Mouse (Mus musculus): ENCODE results near the gene Amh. TPM values are rescaled to one million over a fixed set of nuclear protein-coding genes. Genes with fewer than 3 reads are reported as not detected.
A peak's percentile ranks its signal among the peaks of the same experiment; 100 is the strongest.
"Not testable (repeated sequence)": the region's sequence is repeated elsewhere in the genome, so short reads cannot be mapped to it uniquely, and the experiment has no call there.

The Amh gene
- total RNA-seq, 1 experiment from 2014 or later: not detected

DNA sequence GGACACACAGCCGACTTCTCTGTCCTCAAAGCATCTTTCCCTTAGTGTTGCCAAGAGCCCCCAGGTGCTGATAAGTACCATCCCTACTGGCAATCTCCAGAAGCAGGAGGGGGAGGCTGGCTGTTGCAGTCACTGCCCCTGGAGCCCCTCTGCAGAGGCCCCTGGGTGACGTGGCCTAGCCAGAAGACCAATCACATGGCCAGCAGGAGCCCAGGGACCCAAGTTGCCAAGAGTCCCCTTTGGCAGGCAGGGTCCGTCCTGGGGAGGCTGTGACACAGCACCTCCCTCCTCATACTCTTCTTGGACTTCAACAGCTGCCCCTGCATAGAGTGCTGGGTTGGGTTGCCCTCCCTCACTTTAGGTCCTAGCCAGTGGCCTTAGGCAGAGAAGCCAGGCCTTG, 2.0 kb upstream of the Amh start:
- ATAC-seq (replicated peaks; ENCODE audit: insufficient number of reproducible peaks, low FRiP score, low TSS enrichment, poor library complexity, severe bottlenecking): no peak

DNA sequence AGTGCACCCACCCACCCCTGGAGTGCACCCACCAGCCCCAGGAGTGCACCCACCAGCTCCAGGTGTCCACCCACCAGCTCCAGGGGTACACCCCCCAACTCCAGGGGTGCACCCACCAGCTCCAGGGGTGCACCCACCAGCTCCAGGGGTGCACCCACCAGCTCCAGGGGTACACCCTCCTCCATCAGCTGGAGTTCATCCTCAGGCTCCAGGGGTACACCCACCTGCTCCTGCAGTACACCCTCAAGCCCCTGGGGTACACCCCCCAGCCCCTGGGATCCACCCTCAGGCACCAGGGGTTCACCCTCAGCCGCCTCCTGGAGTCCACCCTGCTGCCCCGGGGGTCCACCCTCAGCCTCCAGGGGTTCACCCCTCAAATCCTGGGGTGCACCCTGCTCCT, 703 bp upstream of the Amh start:
- no peak for ATAC-seq (replicated peaks; ENCODE audit: insufficient number of reproducible peaks, low FRiP score, low TSS enrichment, poor library complexity, severe bottlenecking)

DNA sequence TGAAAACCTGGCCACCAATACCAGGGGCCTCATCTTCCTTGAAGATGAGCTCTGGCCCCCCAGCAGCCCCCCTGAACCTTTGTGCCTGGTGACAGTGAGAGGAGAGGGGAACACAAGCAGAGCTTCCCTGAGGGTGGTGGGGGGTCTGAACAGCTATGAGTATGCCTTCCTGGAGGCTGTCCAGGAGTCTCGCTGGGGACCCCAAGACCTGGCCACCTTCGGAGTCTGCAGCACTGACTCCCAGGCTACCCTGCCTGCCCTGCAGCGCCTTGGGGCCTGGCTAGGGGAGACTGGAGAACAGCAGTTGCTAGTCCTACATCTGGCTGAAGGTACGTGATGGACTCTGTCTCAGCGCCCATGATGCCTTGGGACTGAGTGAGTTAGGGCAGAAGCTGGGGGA, 279 bp downstream of the Amh start:
- ATAC-seq (replicated peaks; ENCODE audit: insufficient number of reproducible peaks, low FRiP score, low TSS enrichment, poor library complexity, severe bottlenecking): no peak

DNA sequence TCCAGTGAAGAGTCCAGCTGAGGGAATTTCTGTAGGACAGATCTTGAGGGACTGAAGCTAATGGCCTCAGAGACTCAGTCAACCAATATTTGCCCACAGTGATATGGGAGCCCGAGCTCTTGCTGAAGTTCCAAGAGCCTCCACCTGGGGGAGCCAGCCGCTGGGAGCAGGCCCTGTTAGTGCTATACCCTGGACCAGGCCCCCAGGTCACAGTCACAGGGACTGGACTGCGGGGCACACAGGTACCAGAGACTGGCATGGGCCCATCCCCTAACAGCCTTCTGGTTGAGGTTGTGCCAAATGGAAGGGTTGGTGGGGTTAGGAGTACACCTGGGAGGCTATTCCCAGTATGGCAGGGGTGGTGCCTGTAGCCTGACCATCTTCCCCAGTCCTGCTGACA, 882 bp downstream of the Amh start:
- peak; percentile 32; the same call in 1 of the 2 replicates for ATAC-seq (replicated peaks; ENCODE audit: insufficient number of reproducible peaks, low FRiP score, low TSS enrichment, poor library complexity, severe bottlenecking)

DNA sequence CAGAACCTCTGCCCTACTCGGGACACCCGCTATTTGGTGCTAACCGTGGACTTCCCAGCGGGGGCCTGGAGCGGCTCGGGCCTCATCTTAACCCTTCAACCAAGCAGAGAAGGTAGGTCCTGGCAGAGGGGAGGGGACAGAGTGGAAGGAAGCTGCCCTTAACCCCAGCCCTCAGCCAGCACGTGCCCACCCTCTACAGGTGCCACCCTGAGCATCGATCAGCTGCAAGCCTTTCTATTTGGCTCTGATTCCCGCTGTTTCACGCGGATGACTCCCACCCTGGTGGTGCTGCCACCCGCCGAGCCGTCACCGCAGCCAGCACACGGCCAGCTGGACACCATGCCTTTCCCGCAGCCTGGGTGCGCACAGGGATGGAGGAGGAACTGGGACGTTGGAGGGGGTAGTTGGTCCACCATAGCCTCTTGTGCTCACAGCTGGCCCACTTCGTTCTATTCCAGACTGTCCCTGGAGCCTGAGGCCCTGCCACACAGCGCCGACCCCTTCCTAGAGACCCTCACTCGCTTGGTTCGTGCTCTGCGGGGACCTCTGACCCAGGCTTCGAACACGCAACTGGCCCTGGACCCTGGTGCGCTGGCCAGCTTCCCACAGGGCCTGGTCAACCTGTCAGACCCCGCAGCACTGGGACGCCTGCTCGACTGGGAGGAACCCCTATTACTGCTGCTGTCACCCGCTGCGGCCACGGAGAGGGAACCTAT, 1.5 kb downstream of the Amh start:
- no peak for ATAC-seq (replicated peaks; ENCODE audit: insufficient number of reproducible peaks, low FRiP score, low TSS enrichment, poor library complexity, severe bottlenecking)

DNA sequence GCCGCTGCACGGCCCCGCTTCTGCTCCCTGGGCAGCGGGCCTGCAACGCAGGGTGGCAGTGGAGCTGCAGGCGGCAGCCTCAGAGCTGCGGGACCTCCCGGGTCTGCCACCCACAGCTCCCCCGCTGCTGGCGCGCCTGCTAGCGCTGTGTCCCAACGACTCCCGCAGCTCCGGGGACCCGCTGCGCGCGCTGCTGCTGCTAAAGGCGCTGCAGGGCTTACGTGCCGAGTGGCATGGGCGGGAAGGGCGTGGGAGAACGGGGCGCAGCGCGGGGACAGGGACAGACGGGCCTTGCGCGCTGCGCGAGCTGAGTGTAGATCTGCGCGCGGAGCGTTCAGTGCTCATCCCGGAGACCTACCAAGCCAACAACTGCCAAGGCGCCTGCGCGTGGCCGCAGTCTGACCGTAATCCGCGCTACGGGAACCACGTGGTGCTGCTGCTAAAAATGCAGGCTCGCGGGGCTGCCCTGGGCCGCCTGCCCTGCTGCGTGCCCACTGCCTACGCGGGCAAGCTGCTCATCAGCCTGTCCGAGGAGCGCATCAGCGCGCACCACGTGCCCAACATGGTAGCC, 2.1 kb downstream of the Amh start:
- ATAC-seq (replicated peaks; ENCODE audit: insufficient number of reproducible peaks, low FRiP score, low TSS enrichment, poor library complexity, severe bottlenecking): 0 out of 2 replicates have a peak, but pooled peaks have one; percentile 4

DNA sequence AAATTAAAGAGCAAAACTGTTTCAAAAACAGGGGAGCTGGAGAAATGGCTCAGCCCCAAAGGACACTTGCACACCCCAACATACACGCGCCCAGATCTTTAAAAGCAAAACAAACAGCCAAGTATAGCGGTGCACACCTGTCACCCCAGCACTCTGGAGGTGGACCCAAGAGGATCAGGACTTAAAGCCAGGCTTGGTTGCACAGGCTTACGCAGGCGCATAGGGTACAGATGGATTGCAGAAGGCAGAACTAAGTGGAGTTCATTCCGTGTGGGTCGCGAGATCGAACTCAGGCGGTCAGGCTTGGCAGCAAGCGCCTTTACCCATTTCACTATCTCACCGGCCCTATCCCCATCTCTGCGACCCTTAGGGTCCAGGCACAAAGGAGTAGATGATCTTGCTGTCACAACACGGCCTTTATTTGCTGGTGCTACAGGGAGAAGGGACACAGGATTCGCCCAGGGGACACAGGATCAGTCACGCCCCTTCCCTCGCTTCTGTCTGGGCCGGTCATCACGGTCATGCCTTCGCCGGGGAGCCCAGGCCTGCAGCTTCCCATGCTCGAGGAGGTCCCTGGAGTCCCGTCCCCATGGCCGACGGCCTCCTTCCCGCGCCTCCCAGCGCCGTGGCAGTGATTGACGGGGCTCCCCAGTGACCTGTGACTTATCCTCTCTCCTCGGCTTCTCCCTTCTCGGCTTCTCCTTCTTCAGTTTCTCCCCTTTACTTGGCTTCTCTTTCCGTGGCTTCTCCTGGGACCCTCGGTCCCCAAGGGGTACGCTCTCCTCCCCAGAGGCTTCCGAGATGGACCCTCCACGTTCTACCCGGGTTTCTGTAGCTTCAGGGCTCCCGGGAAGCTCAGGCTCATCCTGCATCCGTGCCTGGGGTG, 3.3 kb downstream of the Amh start:
- no peak for ATAC-seq (replicated peaks; ENCODE audit: insufficient number of reproducible peaks, low FRiP score, low TSS enrichment, poor library complexity, severe bottlenecking)

DNA sequence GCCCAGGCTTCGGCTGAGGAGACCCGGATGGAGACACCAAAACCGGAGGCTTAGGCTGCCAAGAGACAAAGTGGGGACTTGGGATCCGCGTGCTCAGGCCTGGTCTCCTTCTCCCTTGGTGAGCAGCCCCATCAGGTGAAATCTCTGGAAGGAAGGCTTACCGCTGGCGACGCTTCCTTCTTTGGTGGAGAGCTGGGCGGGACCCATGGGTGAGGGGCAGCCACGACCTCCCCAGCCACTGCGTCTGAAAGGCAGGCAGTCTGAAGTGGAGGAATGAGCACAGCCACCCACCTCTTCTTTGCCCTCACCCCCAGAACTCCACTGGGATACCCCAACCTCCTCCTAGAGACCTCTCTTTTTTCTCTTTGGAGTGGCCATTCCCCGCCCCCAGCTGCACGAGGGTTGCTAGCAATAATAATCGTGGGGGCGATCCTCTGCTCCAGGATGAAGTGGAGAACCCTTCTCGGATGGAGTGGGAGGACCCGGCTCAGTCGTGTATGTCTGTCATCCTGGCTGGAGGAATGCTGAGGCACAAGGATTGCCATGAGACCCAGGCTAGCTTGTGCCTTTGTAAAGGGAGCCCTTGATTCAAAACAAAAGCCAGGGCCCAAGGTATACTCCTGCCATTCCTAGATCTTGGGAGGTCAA, 4.1 kb downstream of the Amh start:
- ATAC-seq (replicated peaks; ENCODE audit: insufficient number of reproducible peaks, low FRiP score, low TSS enrichment, poor library complexity, severe bottlenecking): no peak

DNA sequence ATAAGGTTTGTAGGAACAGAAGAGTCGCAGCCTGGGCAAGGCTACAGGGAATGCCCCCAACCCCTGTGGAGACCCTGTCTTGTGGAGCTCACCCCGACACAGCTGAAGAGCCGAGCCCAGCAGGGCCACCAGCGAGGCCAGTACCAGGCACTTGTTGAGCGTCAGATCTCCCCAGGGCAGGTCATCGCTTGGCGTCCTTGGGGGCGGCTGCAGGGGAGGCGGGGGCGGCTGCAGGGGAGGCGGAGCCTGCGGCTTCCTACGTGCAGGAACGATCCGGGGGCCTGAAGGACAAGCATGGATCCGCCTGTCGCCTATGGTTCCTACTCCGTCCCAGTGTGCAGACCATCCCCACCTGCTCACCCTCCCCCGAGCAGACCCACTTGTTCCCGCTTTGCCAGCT, 5.0 kb downstream of the Amh start:
- ATAC-seq (replicated peaks; ENCODE audit: insufficient number of reproducible peaks, low FRiP score, low TSS enrichment, poor library complexity, severe bottlenecking): no peak

DNA sequence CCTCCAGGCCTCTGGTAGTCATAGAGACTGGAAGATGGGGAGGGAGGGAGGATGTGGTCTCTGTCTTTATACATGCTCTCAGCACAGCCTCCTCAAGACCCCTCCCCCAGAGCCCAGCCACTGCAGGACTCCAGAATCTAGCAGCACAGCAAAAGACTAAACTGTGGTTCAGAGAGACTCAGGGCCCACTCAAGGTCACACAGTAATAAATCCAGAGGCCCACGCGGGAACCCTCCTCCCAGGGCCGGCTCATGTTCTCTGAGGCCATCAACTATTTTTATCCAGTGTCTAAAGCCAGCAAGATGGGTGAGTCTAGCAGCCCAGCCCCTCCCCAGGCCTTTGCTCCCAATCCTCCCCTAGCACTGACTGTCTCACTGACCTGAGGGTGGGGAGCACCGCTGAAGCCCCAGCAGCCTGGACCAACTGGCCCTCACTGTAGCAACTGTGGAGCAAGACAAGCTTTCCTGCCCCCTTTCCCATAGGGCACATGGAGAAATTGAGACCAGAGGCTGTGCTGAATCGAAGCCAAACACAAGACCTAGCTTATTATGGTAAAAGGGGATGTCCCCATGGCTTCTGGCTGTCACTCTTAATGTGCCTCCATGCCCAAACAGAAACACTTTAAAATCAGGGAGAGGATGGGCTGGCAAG, 7.5 kb downstream of the Amh start:
- ATAC-seq (replicated peaks; ENCODE audit: insufficient number of reproducible peaks, low FRiP score, low TSS enrichment, poor library complexity, severe bottlenecking): no peak

DNA sequence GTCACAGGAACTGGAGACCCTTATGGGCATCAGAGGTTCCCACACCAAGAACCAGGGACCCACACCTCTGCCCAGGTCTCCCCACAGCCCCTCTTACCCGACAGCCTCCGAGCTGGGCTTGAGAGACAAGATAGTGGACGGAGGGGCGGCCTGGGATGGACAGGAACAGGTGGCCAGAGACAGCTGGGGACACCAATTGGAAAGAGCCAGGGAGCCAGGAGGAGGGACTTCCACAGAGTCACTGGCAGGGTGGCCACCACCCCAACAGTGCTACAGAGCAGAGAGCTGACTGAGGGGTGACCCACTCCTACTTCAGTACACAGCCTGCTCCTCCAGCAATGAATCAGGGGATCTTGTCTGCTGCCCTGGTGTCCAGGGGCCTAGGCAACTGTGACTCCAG, 8.3 kb downstream of the Amh start, which contains the start of gene Jsrp1:
Gene Jsrp1, minus strand, starts transcription at position 133 of the 400 bp plus-strand sequence.
- ATAC-seq (replicated peaks; ENCODE audit: insufficient number of reproducible peaks, low FRiP score, low TSS enrichment, poor library complexity, severe bottlenecking): no peak

DNA sequence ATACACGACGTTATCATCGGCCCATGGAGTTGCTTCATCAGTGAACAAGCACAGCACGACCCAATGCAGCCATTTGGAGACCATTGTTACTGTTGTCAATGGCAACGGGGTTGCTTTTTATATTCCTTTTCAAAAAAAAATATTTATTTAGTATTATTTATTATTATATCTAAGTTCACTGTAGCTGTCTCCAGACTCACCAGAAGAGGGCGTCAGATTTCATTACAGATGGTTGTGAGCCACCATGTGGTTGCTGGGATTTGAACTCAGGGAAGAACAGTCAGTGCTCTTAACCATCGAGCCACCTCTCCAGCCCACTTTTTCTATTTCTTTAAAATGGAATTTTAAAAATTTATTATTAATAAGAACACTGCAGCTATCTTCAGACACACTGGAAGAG, 9.8 kb downstream of the Amh start:
- ATAC-seq (replicated peaks; ENCODE audit: insufficient number of reproducible peaks, low FRiP score, low TSS enrichment, poor library complexity, severe bottlenecking): no peak

DNA sequence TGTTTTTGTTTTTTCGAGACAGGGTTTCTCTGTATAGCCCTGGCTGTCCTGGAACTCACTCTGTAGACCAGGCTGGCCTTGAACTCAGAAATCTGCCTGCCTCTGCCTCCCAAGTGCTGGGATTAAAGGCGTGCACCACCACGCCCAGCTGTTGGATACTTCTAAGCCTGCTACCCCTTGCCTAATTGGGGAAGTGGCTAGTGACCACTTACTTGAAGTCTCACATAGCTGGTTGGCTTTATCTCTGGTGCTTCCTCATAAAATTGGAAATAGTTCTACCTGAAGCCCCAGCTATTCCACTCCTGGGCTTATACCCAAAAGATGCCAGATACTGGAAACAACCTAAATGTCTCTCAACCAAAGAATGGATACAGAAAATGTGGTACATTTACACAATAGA, 11.3 kb downstream of the Amh start:
- not testable (repeated sequence) for ATAC-seq (replicated peaks; ENCODE audit: insufficient number of reproducible peaks, low FRiP score, low TSS enrichment, poor library complexity, severe bottlenecking)

DNA sequence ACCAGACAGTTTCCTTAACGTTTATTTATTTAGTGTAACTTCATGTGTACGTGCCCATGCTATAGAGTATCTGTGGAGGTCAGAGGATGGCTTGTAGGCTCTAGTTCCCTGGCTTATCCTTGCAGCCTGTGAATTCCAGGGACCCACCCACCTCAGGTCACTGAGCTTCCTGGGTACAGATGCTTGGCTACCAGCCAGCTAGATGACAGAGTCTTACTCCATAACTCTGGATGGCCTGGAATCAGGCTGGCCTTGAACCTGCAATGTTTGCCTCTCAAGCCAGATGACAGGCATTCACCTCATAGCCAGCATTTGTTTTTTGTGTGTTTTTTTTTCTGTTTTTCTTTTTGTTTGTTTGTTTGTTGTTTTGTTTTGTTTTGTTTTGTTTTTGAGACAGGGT, 12.1 kb downstream of the Amh start:
- no peak for ATAC-seq (replicated peaks; ENCODE audit: insufficient number of reproducible peaks, low FRiP score, low TSS enrichment, poor library complexity, severe bottlenecking)

DNA sequence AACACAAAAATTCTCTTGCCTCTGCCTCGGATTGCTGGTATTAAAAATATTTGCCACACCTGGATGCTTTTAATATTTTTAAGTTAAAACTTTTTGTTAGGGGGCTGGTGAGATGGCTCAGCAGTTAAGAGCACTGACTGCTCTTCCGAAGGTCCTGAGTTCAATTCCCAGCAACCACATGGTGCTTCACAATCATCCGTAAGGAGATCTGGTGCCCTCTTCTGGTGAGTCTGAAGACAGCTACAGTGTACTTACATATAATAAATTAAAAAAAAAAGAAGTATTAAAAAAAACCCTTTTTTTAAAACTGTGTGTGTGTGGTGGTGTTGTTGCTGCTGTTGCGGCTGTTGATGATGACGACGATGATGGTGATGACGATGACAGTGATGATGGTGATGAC, 12.9 kb downstream of the Amh start:
- not testable (repeated sequence) for ATAC-seq (replicated peaks; ENCODE audit: insufficient number of reproducible peaks, low FRiP score, low TSS enrichment, poor library complexity, severe bottlenecking)

DNA sequence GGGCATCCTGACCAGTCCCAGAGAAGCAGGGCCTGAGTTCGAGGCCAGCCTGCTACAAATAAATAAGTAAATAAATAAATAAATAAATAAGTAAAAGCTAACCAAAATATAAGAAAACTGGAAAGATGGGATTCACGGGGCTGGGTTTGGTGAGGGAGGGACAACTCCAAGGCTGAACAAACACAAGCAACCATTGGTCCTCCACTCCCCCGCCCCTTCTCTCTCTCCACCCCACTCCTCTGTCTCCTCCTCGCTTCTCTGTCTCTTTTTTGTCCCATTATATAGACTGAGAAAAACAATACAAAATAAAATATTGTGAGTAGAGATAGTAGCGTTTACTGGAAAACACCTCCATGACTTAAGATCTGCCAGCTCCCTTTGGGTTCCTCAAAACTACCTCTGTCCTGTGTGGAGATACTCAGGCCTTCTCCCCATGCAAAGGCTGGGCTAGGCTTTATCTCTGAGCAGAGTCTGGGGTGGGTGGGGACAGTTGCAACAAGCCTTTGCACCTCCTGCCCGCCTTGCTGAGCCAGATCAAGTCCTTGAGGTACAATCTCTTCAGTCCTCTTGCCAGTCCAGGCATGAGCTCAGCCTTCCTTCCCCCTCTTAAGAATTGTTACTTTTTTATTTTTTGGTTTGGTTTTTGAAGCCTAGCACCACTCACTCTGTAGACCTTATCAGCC, 13.7 kb downstream of the Amh start:
- no peak for ATAC-seq (replicated peaks; ENCODE audit: insufficient number of reproducible peaks, low FRiP score, low TSS enrichment, poor library complexity, severe bottlenecking)

DNA sequence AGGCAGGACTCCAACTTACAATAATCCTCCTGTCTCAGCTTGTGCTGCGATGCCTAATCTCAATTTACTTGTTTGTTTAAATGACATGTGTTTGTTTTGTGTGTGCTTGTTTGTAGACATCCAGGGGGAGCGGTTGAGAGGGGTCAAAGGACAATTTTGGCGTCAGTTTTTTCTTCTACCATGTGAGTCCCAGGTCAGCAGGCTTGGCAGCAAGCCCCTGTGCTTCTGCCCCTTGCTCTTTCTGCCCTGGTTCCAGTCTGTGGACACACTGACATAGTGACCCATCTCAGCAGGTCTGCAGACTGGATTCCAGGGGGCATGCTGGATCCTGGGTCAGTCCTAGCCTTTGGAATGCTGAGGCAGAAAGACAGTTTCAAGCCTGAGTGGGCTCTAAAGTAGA, 14.4 kb downstream of the Amh start:
- no peak for ATAC-seq (replicated peaks; ENCODE audit: insufficient number of reproducible peaks, low FRiP score, low TSS enrichment, poor library complexity, severe bottlenecking)

DNA sequence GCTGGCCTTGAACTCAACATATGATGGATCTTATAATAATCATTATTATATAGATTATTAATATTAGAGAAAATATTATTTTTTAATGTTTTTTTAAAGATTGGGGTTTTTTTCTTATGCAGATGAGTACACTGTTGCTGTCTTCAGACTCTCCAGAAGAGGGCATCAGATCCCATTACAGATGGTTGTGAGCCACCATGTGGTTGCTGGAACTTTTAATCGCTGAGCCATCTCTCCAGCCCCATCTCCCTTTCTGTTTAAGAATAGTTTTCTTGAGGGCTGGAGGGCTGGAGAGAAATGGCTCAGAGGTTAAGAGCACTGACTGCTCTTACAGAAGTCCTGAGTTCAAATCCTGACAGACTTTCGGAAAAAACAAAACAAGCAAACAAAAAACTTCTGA, 16.9 kb downstream of the Amh start:
- no peak for ATAC-seq (replicated peaks; ENCODE audit: insufficient number of reproducible peaks, low FRiP score, low TSS enrichment, poor library complexity, severe bottlenecking)
